Mouse (Mus musculus) spleen, postnatal 36 days (tissue): ENCODE data around the gene Retreg3.
A peak's percentile ranks its signal among the peaks of the same experiment; 100 is the strongest.

Experiments
- DNase-seq, 2 experiments: peaks; one replicate each; pipeline ENCODE4 v3.0.0; 2022; ENCODE audit warnings: low spot score in 2 of 2, mixed read lengths in 1 of 2

Retreg3 gene

GRCm38 (mm10) chr11:101053974-101054373 is 65.7 kb downstream of the Retreg3 start:
- DNase-seq = no peak

GRCm38 (mm10) chr11:101052751-101053473 is 66.8 kb downstream of the Retreg3 start:
- DNase-seq = no peak

GRCm38 (mm10) chr11:101051617-101052016 is 68.1 kb downstream of the Retreg3 start:
- no peak for DNase-seq

GRCm38 (mm10) chr11:101051051-101051493 is 68.6 kb downstream of the Retreg3 start:
- DNase-seq = no peak

GRCm38 (mm10) chr11:101050359-101050758 is 69.3 kb downstream of the Retreg3 start:
- no peak for DNase-seq

GRCm38 (mm10) chr11:101047502-101047901 is 72.2 kb downstream of the Retreg3 start:
- no peak for DNase-seq

- peak; percentile 46 to 50 for DNase-seq
Observed at GRCm38 (mm10) chr11:101046440-101046839, 73.3 kb downstream of the Retreg3 start.
